Mouse (Mus musculus) E14TG2a.4 (cell line): ENCODE measurements around the gene Tmc8.

Experiments used
- H3K27me3 ChIP-seq: 2 replicates; pipeline ENCODE4 v1.6.1; 2014; ENCODE audit warnings: low read length, control low read depth; ENCODE audit not compliant: insufficient read depth
- H3K36me3 ChIP-seq: 2 replicates; pipeline ENCODE4 v1.6.1; 2014; ENCODE audit warnings: low read length, control low read depth; ENCODE audit not compliant: insufficient read depth
- H3K4me1 ChIP-seq: replicated peaks from 2 replicates; pipeline ENCODE4 v1.6.1; 2014; ENCODE audit warnings: low read depth, low read length, control low read depth
- H3K4me3 ChIP-seq: replicated peaks from 2 replicates; pipeline ENCODE4 v1.5.1; 2014; ENCODE audit warnings: mild to moderate bottlenecking, low read length
- H3K9me3 ChIP-seq: 2 replicates; pipeline ENCODE4 v1.6.1; 2014; ENCODE audit warnings: low read length, control low read depth
- CTCF ChIP-seq: conservative IDR thresholded peaks from 2 replicates; pipeline ENCODE4 v1.5.1; 2014; ENCODE audit warnings: low read length
- NANOG ChIP-seq: IDR thresholded peaks from 2 replicates; pipeline ENCODE4 v1.6.1; 2014; ENCODE audit warnings: borderline replicate concordance, low read length, mixed read lengths
- POU5F1 ChIP-seq: IDR thresholded peaks from 2 replicates; pipeline ENCODE4 v1.6.1; 2014; ENCODE audit warnings: low read length, borderline replicate concordance

The Tmc8 gene

DNA sequence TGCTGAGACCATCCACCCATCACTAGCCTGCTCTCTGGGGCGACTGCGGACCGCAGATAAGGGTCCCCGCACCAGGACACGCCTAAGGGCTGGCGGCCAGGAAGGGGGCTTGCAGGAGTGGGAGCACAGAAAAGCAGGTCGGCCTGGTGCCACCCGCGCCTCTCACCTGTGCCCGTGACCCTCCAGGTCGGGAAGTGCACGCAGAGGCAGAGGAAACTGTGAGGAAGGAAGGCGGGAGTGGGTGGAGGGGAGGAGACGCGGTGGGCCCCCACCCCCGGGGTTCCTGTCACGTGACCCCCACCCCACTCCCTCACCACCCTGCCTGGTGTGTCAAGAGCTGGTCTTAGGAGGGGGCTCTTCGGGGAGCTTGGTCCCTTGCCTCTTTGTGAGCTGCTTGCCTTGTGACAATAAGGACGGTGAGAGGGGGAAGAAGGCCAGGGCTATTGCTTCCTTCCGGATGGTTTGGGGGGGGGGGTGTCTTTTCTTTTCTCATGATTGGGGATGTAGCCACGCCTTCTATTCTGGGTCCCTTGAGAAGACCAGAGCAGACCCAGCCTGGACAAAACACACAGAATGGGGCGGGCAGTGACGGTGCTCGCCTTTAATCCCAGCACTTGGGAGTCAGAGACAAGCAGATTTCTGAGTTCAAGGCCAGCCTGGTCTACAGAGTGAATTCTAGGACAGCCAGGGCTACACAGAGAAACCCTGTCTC, at the start of gene Tmc8, which contains the start of gene Tmc6:
Gene Tmc8, plus strand, starts transcription at position 84 of the 712 bp plus-strand sequence.
Gene Tmc6, minus strand, starts transcription at position 206 of the 712 bp plus-strand sequence.
- TF ChIP-seq POU5F1: no peak
- no peak for TF ChIP-seq NANOG
- TF ChIP-seq CTCF: no peak
- H3K4me1 ChIP-seq: peaks cover 79% of the 10 kb centered on the region

DNA sequence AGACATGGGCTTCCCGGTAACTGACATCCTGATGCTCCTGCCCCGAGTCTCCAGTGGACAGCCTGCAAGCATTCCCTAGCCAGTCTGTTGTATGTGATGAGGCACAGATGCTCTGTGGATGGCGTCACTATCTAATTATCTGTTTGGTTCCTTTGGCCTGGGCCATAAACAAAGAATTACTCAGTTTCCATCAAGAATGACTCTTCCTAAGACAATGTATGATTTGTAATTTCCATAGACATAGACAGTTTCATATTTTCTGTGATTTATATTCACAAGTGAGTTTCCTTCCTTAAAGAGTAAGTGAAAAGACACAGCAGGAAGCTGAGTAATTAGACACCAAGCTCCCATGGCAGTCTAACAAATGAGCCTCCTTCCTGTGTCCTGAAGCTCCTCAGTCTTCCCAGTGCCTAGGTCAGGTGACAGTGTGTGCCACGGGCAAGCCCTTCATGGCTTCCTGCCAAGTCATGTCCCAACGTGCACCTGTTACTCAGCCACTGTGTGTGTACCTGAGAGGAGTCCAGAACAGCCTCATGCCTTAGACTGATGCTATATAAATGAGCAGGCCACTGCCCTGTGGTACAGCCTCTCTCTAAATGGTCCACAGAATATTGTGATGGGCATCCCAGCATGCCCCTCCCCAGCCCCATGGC, 45.7 kb upstream of the Tmc8 start:
- no peak overlapping the region for H3K4me3 ChIP-seq
- TF ChIP-seq CTCF: no peak
- TF ChIP-seq NANOG: no peak
- TF ChIP-seq POU5F1: no peak
- H3K4me1 ChIP-seq: peaks cover 36% of the 10 kb centered on the region
- H3K27me3 ChIP-seq: no peaks in the 10 kb centered on the region
- no peaks in the 10 kb centered on the region for H3K9me3 ChIP-seq
- peaks cover 91% of the 10 kb centered on the region for H3K36me3 ChIP-seq

More for the DNA sequence above, at the start of gene Tmc8, which contains the start of gene Tmc6:
- peaks cover 12% of the 10 kb centered on the region; the same call in 1 of the 2 replicates for H3K27me3 ChIP-seq
- no peaks in the 10 kb centered on the region for H3K9me3 ChIP-seq
- H3K36me3 ChIP-seq: peaks cover 35% of the 10 kb centered on the region
- peak within 1 kb of the TSS; percentile 87 for H3K4me3 ChIP-seq

DNA sequence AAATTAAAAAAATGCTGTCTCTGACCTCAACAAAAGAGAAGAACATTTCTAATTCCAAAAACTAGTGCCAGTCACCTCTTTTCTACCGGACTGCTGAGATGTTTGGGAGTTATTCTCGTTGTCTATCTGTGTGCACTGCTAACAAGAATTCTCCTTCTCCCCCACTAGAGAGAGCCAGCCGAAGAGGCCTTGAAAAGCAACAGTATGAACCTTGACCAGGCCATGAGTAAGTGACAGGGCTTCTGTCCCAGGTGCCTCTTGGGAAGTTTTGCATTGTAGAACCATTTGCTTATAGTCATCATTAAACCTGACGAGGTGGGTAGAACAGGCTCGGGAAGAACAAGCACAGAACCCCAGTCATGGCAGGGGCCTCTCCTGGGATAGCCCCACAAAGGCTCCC, 43.8 kb upstream of the Tmc8 start:
- H3K27me3 ChIP-seq: no peaks in the 10 kb centered on the region
- H3K4me3 ChIP-seq: no peak overlapping the region
- peaks cover 98% of the 10 kb centered on the region for H3K36me3 ChIP-seq
- peaks cover 41% of the 10 kb centered on the region for H3K4me1 ChIP-seq
- no peaks in the 10 kb centered on the region for H3K9me3 ChIP-seq
- no peak for TF ChIP-seq CTCF
- TF ChIP-seq POU5F1: no peak
- TF ChIP-seq NANOG: no peak

DNA sequence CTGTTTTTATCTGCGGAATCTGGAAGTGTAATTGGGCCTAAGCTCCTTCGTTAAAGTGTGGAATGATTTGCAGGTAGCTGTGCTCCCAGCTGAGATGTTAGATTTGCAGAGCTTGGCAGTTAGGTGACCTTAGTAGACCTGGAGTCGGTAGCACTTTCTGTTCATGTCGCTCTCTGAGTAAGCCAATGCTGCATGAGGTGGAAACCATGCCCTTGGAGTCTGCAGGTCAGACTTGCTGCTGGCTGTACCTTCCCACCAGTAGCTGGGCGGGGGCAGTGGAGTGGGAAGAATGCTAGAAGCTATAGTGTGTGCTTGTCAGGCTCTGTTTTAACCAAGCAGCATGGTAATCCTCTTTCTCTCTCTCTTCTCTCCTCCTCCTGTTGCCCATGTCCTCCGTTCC, 40.7 kb upstream of the Tmc8 start:
- Histone ChIP-seq H3K36me3 (peaks cover 99% of the 10 kb centered on the region), H3K4me3 (no peak overlapping the region), H3K27me3 (no peaks in the 10 kb centered on the region), H3K4me1 (peaks cover 38% of the 10 kb centered on the region), H3K9me3 (no peaks in the 10 kb centered on the region)
- TF ChIP-seq NANOG: no peak
- TF ChIP-seq POU5F1: no peak
- no peak for TF ChIP-seq CTCF

DNA sequence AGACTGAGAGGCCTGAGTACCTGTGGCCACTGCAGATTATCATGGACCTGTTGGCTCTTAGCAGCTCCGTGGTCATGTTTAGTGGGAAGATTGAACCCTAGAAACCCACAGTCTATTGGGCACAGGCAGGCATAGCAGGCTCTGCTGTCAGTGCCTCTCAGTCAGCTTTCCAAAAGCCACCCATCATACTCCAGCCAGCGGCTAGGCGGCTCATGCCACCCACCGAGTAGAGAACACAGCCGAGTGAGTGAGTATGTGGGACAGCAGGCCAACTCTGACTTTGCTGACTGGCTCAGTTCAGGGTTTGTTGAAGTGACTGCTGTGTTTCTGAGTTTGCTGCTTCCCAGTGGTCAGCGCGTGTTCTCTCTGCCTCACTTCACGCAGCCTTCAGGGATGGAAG, 39.6 kb upstream of the Tmc8 start:
- peaks cover 38% of the 10 kb centered on the region for H3K4me1 ChIP-seq
- peaks cover 99% of the 10 kb centered on the region for H3K36me3 ChIP-seq
- no peaks in the 10 kb centered on the region for H3K9me3 ChIP-seq
- TF ChIP-seq CTCF (no peak), NANOG (no peak), POU5F1 (no peak)
- no peak overlapping the region for H3K4me3 ChIP-seq
- H3K27me3 ChIP-seq: no peaks in the 10 kb centered on the region

DNA sequence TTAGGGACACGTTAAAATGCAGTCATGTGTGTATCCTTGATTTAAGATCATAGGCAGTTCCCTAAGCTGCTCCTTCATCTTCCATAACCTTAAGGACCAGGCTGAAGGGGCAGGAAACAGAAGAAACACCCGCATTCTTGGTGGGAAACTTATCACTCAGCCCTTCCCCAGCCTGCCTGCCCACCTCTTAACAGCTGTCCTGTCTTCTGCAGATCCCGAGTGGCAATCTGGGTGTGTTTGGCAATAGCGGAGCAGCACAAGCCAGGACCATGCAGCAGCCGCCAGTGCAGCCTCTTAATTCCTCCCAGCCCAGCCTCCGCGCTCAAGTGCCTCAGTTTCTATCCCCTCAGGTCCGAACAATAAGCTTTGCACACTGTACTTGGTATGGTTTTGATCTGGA, 39.2 kb upstream of the Tmc8 start:
- Histone ChIP-seq H3K9me3 (no peaks in the 10 kb centered on the region), H3K36me3 (peaks cover 99% of the 10 kb centered on the region), H3K27me3 (no peaks in the 10 kb centered on the region), H3K4me1 (peaks cover 38% of the 10 kb centered on the region), H3K4me3 (no peak overlapping the region)
- no peak for TF ChIP-seq NANOG
- no peak for TF ChIP-seq CTCF
- no peak for TF ChIP-seq POU5F1

DNA sequence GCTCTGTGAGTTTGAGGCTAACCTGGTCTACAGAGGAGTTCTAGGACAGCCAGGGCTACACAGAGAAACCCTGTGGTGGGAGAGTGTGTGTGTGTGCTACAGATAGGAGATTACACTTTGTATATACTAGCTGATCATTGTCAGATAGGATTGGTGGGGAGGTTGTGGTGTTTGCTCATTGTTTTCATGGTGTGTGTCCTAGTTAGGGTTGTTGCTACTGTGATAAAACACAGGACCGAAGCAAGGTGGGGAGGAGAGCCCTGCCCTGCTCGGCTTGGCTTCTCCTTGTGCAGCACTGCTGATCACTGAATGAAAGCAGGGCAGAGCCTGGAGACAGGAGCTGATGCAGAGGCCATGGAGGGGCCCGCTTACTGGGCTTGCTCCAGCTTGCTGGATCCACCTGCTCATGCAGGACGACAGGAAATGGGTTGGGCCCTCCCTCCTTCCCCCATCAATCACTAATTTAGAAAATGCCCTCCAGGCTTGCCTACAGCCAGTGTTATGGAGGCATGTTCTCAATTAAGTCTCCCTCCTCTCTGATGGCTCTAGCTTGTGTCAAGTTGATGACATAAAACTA, 38.3 kb upstream of the Tmc8 start:
- no peak overlapping the region for H3K4me3 ChIP-seq
- TF ChIP-seq CTCF: no peak
- H3K36me3 ChIP-seq: peaks cover 99% of the 10 kb centered on the region
- H3K4me1 ChIP-seq: peaks cover 45% of the 10 kb centered on the region
- H3K9me3 ChIP-seq: no peaks in the 10 kb centered on the region
- H3K27me3 ChIP-seq: no peaks in the 10 kb centered on the region

GRCm38 (mm10) chr11:117748628-117749027, 33.2 kb upstream of the Tmc8 start:
- Histone ChIP-seq H3K4me1 (peaks cover 20% of the 10 kb centered on the region), H3K9me3 (no peaks in the 10 kb centered on the region), H3K36me3 (peaks cover 97% of the 10 kb centered on the region), H3K4me3 (no peak overlapping the region), H3K27me3 (no peaks in the 10 kb centered on the region)
- no peak for TF ChIP-seq NANOG
- TF ChIP-seq POU5F1: no peak
- TF ChIP-seq CTCF: no peak
